Mouse (Mus musculus): ENCODE results near the gene Mutyh.

Gene Mutyh

DNA sequence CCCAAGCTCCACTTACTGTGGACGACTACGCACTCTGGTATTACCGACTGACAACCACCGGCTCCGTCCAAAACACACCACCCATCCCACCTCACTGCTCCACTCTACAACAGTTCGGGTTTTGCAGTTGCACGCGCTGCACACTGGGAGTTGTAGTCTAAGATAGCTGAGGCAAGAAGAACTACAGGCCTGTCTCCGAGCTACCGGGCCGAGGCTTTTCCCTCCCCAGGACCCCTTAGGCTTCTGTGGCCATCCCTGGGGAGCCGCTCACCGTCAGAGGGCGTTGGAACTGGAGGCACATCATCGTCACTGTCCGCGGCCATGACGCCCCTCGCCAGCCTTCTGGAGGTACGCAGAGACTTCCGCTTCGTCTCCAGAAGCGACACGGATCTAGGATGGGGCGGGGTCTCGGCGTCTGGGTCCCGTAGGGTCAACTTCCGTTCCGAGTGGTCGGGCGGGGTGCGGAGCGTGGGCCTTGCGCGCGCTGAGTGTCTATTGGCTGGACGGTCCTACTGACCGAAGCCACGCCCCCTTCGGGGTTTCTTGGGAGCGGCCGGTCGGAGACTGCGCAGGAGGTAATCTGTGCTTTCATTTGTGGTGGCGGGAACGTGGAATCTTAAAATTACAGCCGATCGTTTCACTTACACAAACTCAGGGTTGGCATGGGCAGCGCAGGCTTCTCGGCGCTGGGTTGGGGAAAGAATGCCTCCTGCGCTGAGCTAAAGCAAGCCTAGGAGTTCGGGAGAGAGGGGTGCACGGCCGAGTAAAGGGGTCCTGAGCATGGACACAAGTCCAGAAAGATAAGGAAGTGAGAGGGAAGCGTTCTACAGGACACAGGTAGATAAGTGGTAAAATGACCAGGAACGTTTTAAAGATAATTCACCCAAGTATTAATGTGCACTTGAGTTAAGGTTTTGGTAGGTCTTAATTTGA lies at the start of gene Mutyh, which contains the start of gene Toe1:
Mutyh (plus strand) TSS at position 527 of the 933 bp plus-strand sequence.
Toe1 (minus strand) TSS at position 444 of the 933 bp plus-strand sequence.
- DNase-seq: peak; percentile 94 to 95

DNA sequence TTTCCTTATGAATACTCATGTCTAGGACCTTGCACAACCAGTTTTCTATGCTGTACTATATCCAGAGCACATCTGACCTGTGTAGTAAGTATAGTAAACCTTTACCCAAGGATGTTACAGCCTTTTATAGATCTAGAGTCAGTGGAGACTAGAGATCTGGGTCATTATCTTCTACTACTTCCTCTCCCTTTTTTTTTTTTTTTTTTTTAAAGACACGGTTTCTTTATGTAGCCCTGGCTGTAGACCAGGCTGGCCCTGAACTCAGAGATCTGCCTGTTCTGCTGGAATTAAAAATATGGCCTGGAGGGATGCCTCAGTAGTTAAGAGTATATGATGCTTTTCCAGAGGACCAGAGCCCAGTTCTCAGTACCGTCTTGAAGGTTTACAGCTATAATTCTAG lies 45.6 kb upstream of the Mutyh start:
- no peak for DNase-seq

- DNase-seq: no peak
These were observed 43.5 kb upstream of the Mutyh start for GRCm38 (mm10) chr4:116764001-116764400.

GRCm38 (mm10) chr4:116768510-116768909 lies 39.0 kb upstream of the Mutyh start:
- DNase-seq: no peak

- DNase-seq: no peak
These were observed 38.5 kb upstream of the Mutyh start for GRCm38 (mm10) chr4:116769060-116769459.

- no peak for DNase-seq
These were observed 31.1 kb upstream of the Mutyh start for GRCm38 (mm10) chr4:116776391-116776790.

DNA sequence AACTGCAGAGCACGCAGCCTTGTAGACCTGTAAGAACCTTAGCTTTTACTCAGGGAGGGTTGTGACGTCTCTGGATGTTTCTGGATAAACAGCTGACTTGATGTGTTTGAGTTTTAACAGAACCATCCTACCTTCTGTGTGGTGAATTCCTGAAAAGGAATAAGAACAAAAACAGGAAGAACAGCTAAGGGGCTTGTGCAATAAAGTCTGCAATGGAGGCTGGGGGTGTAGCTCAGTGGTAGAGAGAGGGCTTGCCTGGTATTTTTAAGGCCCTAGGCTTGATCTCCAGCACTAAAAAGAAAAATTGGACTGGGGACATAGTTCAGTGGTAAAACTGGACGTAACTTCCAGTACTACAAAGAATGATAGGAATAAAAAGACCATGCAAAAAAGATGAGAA lies 30.4 kb upstream of the Mutyh start:
- DNase-seq: no peak

GRCm38 (mm10) chr4:116780541-116780940 lies 27.0 kb upstream of the Mutyh start:
- DNase-seq: no peak

GRCm38 (mm10) chr4:116781366-116781765 lies 26.2 kb upstream of the Mutyh start:
- DNase-seq: no peak

GRCm38 (mm10) chr4:116782171-116782570 lies 25.4 kb upstream of the Mutyh start:
- DNase-seq: no peak

DNA sequence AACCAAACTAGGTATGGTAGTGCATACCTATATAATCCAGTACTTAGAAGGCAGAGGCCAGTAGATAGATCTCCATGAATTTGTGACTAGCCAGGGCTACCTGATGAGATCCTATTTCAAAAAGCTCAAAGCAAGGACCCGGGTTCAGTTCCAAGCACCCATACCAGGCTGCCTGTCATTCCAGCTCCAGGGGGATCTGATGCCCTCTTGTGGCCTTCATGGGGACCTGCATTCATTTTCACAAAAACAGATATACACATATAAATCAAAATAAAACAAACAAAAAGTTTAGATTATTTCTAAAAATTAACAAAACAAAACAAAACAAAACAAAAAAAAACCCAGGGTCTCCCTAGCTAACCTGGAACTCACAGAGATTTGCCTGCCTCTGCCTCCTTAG lies 20.9 kb upstream of the Mutyh start:
- no peak for DNase-seq

- no peak for DNase-seq
These were observed 19.4 kb upstream of the Mutyh start for GRCm38 (mm10) chr4:116787985-116788760.

DNA sequence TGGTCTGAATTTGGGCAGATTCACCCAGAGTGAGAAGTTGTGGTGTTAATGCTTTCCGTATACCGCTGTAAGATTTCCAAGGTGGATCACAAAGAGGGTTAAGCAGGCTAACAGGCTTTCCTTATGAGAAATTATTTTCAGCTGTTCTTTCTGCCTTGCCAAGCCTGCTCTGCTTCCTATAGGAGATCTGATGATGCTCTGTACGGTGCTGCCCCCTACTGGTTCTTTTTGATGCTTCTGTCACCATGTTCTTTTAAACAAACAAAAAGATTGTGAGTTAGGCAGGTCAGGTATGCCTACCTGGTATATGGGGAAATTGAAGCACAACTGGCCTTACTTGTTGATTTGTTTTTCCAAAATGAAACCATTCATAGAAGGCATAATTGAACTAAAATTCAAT lies 18.6 kb upstream of the Mutyh start:
- DNase-seq: peak; percentile 78 to 88

- no peak for DNase-seq
These were observed 15.1 kb upstream of the Mutyh start for GRCm38 (mm10) chr4:116792453-116792852.

DNA sequence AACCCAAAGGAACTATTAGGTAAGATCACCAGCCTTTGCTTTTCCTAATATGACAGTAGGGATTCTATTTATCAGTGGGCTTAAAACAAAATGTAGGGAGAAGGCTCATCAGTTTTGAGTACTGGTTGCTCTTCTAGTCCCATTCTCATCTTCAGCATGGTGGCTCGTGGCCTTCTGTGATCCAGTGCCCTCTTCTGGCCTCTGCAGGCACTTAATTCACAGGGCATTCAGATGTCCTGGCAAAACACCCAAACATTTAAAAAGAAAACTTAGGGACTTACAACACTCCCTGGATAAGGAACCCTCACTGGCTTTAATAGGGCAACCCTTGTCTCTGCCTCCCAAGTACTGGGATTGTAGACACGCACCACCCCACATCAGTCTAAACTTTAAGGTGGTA lies 13.2 kb upstream of the Mutyh start:
- DNase-seq: no peak

DNA sequence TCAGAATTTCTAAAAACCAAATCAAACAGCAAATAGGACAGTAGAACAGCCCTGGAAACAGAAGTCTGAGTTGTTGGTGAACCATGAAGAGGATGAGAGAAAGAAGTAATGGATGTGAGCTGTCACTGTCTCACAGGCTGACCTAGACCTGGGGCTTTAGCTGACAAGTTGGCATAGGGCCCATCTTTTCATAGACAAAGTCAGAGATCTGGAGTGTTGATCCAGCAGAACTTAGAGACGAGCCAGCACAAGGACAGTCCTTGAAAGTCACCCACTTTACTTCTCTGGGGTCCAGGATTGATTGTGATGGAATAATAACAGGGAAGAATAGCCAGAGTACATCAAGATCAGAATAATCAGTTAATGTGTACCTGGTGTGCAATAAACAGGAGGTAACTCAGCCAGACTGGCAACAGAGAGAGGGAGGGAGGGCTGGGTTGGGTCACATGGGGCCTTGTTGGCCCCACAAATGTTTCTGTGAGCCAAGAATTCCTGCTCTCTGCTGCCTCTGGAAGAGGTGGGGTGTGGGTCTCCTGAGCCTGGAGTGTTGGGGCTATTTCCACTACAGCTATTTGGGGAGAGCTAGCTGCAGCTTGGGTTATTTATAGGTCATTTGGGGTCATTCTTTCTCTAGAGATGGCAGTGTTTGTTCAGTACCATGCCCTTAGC lies 10.9 kb upstream of the Mutyh start:
- peak; percentile 48 to 74 for DNase-seq

DNA sequence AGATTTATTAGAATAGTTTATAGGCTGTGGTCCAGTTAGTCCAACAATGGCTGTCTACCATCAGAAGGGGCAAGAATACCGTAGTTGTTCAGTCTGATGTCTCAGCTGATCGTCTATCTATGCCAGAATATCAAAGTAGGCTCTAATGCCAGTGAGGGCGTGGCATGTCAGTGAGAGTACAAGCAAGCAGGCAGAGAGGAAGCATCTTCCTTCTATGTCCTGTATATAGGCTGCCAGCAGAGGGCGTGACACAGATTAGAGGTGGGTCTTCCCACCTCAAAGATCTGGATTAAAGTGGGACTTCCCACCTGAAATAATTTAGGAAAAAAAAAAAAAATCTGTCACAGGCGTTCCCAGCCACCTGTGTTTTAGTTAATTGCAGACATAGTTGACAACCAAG lies 7.6 kb upstream of the Mutyh start:
- no peak for DNase-seq

GRCm38 (mm10) chr4:116811012-116811411 lies 3.5 kb downstream of the Mutyh start:
- no peak for DNase-seq

DNA sequence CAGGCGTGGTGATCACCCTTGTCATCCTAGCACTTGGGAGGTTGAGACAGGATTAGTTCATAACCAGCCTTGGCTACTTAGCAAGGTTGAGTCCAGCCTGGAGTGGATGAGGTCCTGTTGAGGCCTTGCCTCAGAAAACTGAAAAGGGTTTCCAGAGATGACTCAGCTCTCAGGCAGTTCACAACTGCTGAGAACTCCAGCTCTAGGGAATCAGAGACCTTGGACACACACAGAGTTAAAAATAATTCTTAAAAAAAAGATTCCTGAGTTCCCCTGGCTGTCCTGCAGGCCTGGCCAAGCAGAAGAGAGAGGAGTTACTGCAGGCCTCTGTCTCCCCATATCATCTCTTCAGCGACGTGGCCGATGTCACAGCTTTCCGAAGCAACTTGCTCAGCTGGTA lies 7.8 kb downstream of the Mutyh start:
- DNase-seq: no peak

GRCm38 (mm10) chr4:116817486-116817885 lies 10.0 kb downstream of the Mutyh start:
- no peak for DNase-seq

DNA sequence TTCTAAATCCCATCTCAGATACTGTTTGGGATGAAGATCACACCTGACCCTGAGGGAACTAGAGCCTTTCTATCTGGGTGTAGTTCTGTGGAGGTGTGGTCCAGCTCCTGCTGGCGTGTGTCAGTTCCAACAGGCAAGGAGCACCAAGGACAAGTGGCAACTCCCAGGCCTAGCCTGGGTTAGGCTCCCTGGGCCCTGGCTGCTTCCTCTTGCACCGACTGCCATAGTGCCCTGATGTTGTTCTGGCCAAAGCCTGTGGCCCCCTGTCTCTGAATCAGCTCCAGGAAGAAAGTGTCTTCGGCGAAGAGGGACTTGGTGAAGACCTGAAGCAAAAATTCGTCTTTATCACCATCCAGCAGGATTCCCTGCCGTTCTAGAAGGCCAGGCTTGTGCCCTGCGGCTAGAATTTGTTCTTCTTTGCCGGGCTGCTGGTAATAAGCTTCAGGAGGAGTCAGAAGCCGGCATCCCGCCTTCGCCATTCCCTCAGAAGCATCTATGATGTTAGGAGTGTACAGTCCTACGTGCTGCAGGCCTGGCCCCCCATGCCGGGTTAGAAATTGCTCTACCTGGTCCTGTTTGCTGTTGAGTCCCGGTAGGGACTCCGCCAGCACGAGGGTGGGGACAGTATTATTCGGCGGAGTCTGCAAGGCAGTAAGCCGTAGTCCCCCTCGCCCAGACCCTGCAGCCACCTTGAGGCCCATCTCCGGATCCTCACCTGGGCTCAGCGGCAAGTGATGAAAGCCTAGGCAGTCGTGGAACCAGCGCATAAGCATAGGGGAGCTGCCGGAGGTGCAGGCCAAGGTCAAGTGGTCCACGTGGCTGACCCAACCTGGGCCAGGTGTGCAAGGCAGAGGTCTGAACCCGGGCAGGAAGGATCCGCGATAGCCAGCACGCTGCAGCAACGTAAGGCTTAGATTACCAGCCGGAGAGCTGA lies 12.7 kb downstream of the Mutyh start:
- DNase-seq: no peak
